Mouse (Mus musculus) heart, embryonic 12.5 days (tissue): Measurements from ENCODE around the gene Emb. TPM values are rescaled to one million over a fixed set of nuclear protein-coding genes. Genes with fewer than 3 reads are reported as not detected.
"Not testable (repeated sequence)": the region's sequence is repeated elsewhere in the genome, so short reads cannot be mapped to it uniquely, and the experiment has no call there.

ENCODE experiments used
- ATAC-seq: fragments of 200-750 bp; cut with Nextera tagmentation; 2 replicates; pipeline ENCODE4 v1.8.0; 2017; ENCODE audit warnings: moderate TSS enrichment, moderate library complexity; ENCODE audit not compliant: insufficient number of reproducible peaks, low FRiP score
- H3K27ac ChIP-seq: fragments of 300-500 bp; sonication (generic); 2 replicates; pipeline ENCODE4 v1.5.1; 2016; ENCODE audit warnings: mild to moderate bottlenecking, moderate library complexity; ENCODE audit not compliant: poor library complexity, severe bottlenecking
- H3K27me3 ChIP-seq: fragments of 300-500 bp; sonication (generic); replicated peaks from 2 replicates; pipeline ENCODE4 v1.6.1; 2016; ENCODE audit warnings: mild to moderate bottlenecking, moderate library complexity
- H3K36me3 ChIP-seq: fragments of 300-500 bp; sonication (generic); 2 replicates; pipeline ENCODE4 v1.6.1; 2016; ENCODE audit warnings: mild to moderate bottlenecking, moderate library complexity
- H3K4me1 ChIP-seq: fragments of 300-500 bp; sonication (generic); replicated peaks from 2 replicates; pipeline ENCODE4 v1.6.1; 2016; ENCODE audit warnings: mild to moderate bottlenecking
- H3K4me2 ChIP-seq: fragments of 300-500 bp; sonication (generic); 2 replicates; pipeline ENCODE4 v1.6.1; 2016; ENCODE audit warnings: mild to moderate bottlenecking, moderate library complexity
- H3K4me3 ChIP-seq: fragments of 300-500 bp; sonication (generic); 2 replicates; pipeline ENCODE4 v1.5.1; 2016; ENCODE audit warnings: mild to moderate bottlenecking
- H3K9ac ChIP-seq: fragments of 300-500 bp; sonication (generic); 2 replicates; pipeline ENCODE4 v1.6.1; 2016; ENCODE audit warnings: mild to moderate bottlenecking, moderate library complexity
- H3K9me3 ChIP-seq: fragments of 300-500 bp; sonication (generic); replicated peaks from 2 replicates; pipeline ENCODE4 v1.6.1; 2016; ENCODE audit warnings: mild to moderate bottlenecking, moderate library complexity
- WGBS: fragments of 180-500 bp; shearing (Covaris S2); methylation state at CpG from one replicate; pipeline ENCODE4 v1.1.7; 2016; 5-methylcytosine and 5-hydroxymethylcytosine counted together
- polyA plus RNA-seq: library from polyadenylated mRNA; unstranded; fragments of >200 nt; fragmentation: Nextera tagmentation; extraction: Ambion mirVana; gene quantifications from 2 replicates; pipeline ENCODE4 v1.2.1, GENCODE M21; 2016

Emb gene
- 15.9 and 16.2 TPM in 2 replicates for polyA plus RNA-seq

DNA sequence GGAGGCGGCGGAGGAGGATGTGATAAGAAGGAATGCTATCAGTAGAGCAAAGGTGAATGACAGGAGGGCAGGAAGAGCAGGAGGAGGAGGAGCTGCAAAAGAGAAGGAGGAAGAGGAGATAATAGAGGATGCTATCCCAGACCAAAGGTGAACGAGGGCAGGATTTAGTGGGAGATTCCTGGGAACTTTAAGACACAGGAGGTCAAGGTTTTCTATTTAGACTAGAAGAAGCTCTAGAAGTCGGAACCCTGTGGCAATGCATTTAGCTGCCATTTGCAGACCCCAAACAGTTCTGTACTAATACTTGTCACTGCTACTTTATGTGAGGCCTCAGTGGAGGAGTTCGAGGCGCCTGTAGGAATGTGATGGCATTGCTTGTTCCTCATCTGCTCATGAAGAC is at the start of gene Emb:
TSS of gene Emb (plus strand) at position 301 of the 400 bp plus-strand sequence.
- H3K9ac ChIP-seq = no peak within 1 kb of the TSS
- peaks cover 5% of the 10 kb centered on the region; the same call in 1 of the 2 replicates for H3K4me1 ChIP-seq
- H3K4me3 ChIP-seq = no peak within 1 kb of the TSS
- no peak for ATAC-seq
- no peaks in the 10 kb centered on the region for H3K9me3 ChIP-seq
- peak within 1 kb of the TSS; percentile 23 for H3K4me2 ChIP-seq
- WGBS = 28% methylated on average over 6 of the region's 6 CpGs
- no peaks in the 10 kb centered on the region for H3K36me3 ChIP-seq
- no peaks in the 10 kb centered on the region for H3K27me3 ChIP-seq
- H3K27ac ChIP-seq = no peak within 1 kb of the TSS

DNA sequence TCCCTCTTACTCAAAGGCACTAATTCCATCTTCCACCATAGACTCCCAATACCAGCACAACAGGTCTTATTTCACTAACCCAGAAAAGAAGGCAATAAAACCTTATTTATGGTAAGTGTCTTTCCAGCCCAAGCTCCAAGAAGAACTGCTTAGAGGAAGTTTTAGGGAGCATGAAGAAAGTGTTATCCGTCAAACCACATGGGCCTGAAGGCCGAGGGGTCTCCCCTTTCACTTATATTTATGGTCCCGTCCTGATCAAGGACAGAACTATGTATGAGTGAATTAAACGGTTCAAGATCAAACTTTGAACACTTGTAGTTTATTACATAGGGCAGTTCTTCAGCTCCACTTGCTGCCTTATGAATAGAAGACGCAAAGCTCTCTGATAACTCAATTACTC is 44.4 kb upstream of the Emb start:
- no peaks in the 10 kb centered on the region for H3K4me1 ChIP-seq
- WGBS = 82% methylated on average over 5 of the region's 5 CpGs
- H3K4me2 ChIP-seq = no peak overlapping the region
- no peak overlapping the region for H3K4me3 ChIP-seq
- H3K36me3 ChIP-seq = no peaks in the 10 kb centered on the region
- no peaks in the 10 kb centered on the region for H3K27me3 ChIP-seq
- H3K27ac ChIP-seq = no peak overlapping the region
- no peak for ATAC-seq
- no peak overlapping the region for H3K9ac ChIP-seq
- H3K9me3 ChIP-seq = no peaks in the 10 kb centered on the region; the same call in 1 of the 2 replicates

- Histone ChIP-seq H3K27me3 (no peaks in the 10 kb centered on the region), H3K4me2 (no peak overlapping the region), H3K9me3 (no peaks in the 10 kb centered on the region; the same call in 1 of the 2 replicates), H3K4me3 (no peak overlapping the region), H3K36me3 (no peaks in the 10 kb centered on the region), H3K27ac (no peak overlapping the region), H3K4me1 (no peaks in the 10 kb centered on the region), H3K9ac (no peak overlapping the region)
- no peak for ATAC-seq
- WGBS = 94% methylated on average over 8 of the region's 8 CpGs
These were observed 43.3 kb upstream of the Emb start for GRCm38 (mm10) chr13:117165071-117165470.

DNA sequence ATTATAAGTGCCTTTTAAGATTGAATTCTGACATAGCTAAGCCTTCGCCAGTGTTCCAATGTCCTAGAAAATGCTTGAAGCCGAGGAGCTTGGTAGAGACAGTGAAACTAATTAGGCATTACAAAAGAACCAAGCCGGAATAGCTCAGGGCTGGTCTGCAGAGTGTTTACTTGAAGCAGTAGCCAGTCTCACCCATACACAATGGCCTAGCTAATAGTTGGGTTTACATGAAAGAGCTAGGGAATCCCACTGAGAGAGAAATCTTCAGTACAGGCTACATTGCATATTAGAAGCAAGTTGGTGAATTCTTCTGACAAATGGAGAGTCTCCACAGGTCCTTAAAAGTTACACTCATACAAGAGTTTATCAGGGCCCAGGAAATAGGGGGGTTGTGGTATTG is 27.4 kb upstream of the Emb start:
- ATAC-seq, H3K4me3 ChIP-seq, H3K9ac ChIP-seq, H3K4me2 ChIP-seq, H3K4me1 ChIP-seq, H3K9me3 ChIP-seq, H3K27ac ChIP-seq, H3K27me3 ChIP-seq, H3K36me3 ChIP-seq: not testable (repeated sequence)
- 77% methylated on average over 3 of the region's 3 CpGs for WGBS

DNA sequence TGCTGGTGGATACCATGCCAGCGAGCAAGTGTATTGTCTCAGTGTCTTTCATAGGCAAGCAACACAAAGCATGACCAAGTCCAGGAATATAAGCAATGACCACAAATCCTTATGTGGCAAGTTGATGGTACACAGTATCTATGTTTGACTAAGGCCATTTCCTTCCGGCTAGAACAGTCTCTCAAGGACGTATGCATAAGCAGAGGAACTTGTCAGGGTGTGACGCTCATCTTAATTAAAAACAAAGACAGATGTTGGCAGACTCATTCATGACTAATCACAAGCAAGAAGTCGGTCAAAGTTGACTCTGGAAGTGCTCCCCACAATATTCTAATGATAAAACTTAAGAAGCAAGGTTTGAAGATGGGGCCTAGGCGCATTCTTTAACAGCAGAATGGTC is 25.0 kb upstream of the Emb start:
- H3K36me3 ChIP-seq = no peaks in the 10 kb centered on the region
- ATAC-seq = no peak
- H3K9me3 ChIP-seq = no peaks in the 10 kb centered on the region; the same call in 1 of the 2 replicates
- WGBS = 63% methylated on average over 6 of the region's 6 CpGs
- H3K4me1 ChIP-seq = no peaks in the 10 kb centered on the region
- no peak overlapping the region for H3K4me2 ChIP-seq
- H3K4me3 ChIP-seq = no peak overlapping the region
- no peak overlapping the region for H3K9ac ChIP-seq
- no peak overlapping the region for H3K27ac ChIP-seq
- no peaks in the 10 kb centered on the region for H3K27me3 ChIP-seq

DNA sequence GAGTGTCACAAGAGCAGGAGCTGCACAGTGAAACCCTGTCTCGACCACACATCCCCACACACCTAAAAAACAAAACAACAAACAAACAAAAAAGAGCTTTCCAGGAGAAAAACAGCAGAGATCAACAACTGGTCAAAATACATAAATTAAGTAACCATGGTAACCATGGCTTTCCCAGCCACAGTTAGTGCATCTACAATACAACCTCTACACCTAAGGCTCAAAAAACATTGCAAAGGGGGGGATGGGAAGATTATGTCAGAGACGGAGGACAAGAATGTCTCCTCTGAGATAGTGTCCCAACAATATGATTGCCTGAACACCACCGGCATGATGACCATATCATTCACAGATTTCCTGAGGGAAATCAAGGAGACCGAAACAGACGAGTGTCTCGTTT is 23.0 kb upstream of the Emb start:
- H3K4me2 ChIP-seq = no peak overlapping the region
- no peak for ATAC-seq
- H3K9me3 ChIP-seq = no peaks in the 10 kb centered on the region; the same call in 1 of the 2 replicates
- no peak overlapping the region for H3K4me3 ChIP-seq
- no peaks in the 10 kb centered on the region for H3K36me3 ChIP-seq
- 37% methylated on average over 6 of the region's 6 CpGs for WGBS
- H3K27me3 ChIP-seq = no peaks in the 10 kb centered on the region
- H3K9ac ChIP-seq = no peak overlapping the region
- no peaks in the 10 kb centered on the region for H3K4me1 ChIP-seq
- H3K27ac ChIP-seq = no peak overlapping the region

DNA sequence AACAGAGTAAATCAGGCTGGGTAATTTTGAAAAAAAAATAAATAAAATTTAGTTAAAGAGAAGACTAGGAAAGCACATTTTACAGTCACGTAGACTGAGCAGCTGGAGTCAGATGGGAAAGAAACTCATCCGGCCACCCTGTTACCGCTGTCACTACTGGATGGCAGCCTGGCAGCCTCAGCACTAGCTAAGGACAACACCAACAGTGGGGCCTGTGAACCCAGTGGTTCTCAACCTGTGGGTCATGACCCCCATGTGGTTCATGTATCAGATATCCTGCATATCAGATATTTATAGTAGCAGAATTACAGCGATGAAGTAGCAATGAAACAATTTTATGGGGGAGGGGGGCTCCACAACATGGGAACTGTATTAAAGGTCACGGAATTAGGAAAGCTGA is 16.2 kb upstream of the Emb start:
- no peaks in the 10 kb centered on the region; the same call in 1 of the 2 replicates for H3K9me3 ChIP-seq
- H3K27me3 ChIP-seq = no peaks in the 10 kb centered on the region
- no peaks in the 10 kb centered on the region for H3K4me1 ChIP-seq
- H3K9ac ChIP-seq = no peak overlapping the region
- H3K36me3 ChIP-seq = no peaks in the 10 kb centered on the region
- H3K4me2 ChIP-seq = no peak overlapping the region
- ATAC-seq = no peak
- 85% methylated on average over 5 of the region's 5 CpGs for WGBS
- no peak overlapping the region for H3K27ac ChIP-seq
- no peak overlapping the region for H3K4me3 ChIP-seq

DNA sequence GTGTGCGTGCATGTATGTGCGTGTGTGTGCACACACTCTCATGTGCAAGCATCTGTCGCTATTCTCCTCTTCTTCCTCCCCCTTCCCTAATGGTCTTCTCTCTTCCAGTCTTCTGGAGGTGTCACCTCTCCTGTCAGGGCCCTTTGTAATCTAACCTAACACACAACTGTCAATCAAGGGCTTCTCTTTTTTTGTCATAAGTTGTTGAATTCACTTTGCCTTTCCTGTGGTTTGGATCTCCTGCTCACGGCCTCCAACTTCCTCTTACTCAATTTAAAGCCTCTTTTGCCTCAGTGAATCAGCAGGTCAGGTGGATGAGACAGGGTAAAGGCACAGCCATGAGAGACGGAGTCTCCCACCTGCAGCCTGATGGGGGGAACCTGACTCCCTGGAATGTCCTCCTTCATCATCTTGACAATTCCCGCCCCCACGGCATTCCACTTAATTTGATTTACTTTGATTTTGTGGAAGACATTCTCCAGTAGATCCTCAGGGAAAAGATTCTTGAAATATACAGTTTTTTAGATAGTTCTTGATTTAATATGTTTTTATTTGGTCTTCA is 14.8 kb upstream of the Emb start:
- H3K4me2 ChIP-seq = no peak overlapping the region
- ATAC-seq = no peak
- no peaks in the 10 kb centered on the region for H3K4me1 ChIP-seq
- H3K9ac ChIP-seq = no peak overlapping the region
- H3K36me3 ChIP-seq = no peaks in the 10 kb centered on the region
- H3K4me3 ChIP-seq = no peak overlapping the region
- 67% methylated on average over 7 of the region's 7 CpGs for WGBS
- no peak overlapping the region for H3K27ac ChIP-seq
- no peaks in the 10 kb centered on the region for H3K9me3 ChIP-seq
- no peaks in the 10 kb centered on the region for H3K27me3 ChIP-seq

DNA sequence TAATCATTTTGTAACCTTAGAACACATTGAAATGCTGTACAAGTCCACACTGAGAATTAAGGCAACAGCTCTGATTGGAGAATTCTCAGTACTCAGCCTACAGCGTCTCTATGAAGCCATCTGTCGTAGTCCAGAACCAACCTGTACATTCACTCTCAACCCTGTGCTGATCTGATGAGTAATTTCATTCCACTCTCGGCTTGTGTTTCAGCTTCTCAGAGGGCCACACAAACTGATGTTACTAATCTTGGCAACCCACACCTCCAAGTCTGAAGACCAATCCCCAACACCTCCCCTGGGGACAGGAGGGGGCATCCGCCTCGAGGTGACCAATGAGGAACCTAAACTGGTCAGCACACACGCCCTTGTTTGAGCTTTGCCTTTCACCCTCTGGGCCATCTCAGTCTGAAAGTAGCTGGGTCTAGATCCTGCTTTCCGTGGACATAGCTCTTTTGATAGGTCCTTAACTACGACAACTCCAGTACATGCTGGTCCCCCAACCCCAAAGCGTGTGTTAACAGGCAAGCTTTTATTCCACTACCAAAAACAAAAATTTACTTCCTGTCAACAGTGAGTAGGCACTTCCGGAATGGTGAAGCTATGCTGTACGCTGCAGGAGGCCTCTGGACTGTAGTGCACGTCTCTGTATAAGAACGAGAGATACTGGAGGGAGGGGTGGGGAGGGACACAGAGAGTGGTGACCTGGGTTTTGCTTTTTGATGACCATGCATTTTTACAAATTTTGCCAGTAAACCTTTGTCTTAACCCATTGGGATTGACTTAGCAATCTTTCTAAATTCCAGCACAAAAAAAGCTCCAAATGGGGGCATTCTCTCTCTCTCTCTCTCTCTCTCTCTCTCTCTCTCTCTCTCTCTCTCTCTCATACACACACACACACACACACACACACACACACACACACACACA is 12.5 kb upstream of the Emb start:
- H3K4me3 ChIP-seq = no peak overlapping the region
- ATAC-seq = no peak
- no peak overlapping the region for H3K4me2 ChIP-seq
- no peak overlapping the region for H3K27ac ChIP-seq
- no peaks in the 10 kb centered on the region for H3K4me1 ChIP-seq
- no peaks in the 10 kb centered on the region for H3K9me3 ChIP-seq
- H3K36me3 ChIP-seq = no peaks in the 10 kb centered on the region
- 68% methylated on average over 13 of the region's 13 CpGs for WGBS
- no peaks in the 10 kb centered on the region for H3K27me3 ChIP-seq
- no peak overlapping the region for H3K9ac ChIP-seq

- H3K27me3 ChIP-seq = no peaks in the 10 kb centered on the region
- H3K4me3 ChIP-seq = no peak overlapping the region
- H3K4me1 ChIP-seq = no peaks in the 10 kb centered on the region
- H3K36me3 ChIP-seq = no peaks in the 10 kb centered on the region
- H3K9me3 ChIP-seq = no peaks in the 10 kb centered on the region
- WGBS = 89% methylated on average over 2 of the region's 2 CpGs
- no peak overlapping the region for H3K27ac ChIP-seq
- no peak overlapping the region for H3K4me2 ChIP-seq
- H3K9ac ChIP-seq = no peak overlapping the region
- no peak for ATAC-seq
These were observed 10.7 kb upstream of the Emb start for GRCm38 (mm10) chr13:117197666-117198065.

DNA sequence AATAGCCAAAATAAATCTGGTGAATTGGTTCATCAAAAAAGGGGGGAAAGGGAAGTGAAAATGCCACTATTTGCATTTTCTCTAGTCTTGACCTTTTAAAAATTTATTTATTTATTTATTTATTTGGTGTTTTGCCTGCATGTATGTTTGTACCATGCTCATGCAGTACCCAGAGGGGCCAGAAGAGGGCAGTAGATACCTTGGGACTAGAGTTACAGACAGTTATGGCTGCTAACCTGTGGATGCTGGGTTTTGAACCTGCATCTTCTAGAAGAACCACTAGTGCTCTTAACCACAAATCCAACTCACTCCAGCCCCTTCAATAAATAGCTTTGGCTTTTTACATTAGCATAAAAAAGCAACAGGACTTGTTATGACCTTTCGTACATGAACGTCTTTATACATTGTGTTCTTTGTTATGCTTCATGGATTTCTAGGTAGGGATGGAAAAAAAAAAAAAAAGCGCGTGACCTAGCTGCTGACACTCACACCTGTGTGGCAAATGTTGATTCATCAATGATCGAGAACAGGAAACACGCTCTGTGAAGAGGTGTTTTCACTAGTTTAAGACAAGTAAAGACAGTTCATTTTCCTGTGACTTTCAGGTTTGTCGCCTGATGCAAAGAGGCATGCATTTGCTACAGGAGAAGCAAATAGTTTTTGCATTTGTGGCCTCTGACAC is 9.8 kb upstream of the Emb start:
- Histone ChIP-seq H3K9me3 (no peaks in the 10 kb centered on the region), H3K36me3 (no peaks in the 10 kb centered on the region), H3K4me1 (no peaks in the 10 kb centered on the region), H3K4me3 (no peak overlapping the region), H3K27me3 (no peaks in the 10 kb centered on the region), H3K4me2 (no peak overlapping the region), H3K27ac (no peak overlapping the region), H3K9ac (no peak overlapping the region)
- ATAC-seq = no peak
- WGBS = 83% methylated on average over 7 of the region's 7 CpGs
